Mouse (Mus musculus) neural tube, embryonic 13.5 days (tissue): ENCODE measurements at regions not wholly inside any gene's neighbourhood (a gene's known extent, or its start where the extent isn't known, plus 50 kb on each side); places are given as distances from the start of the nearest gene placed in this dataset.

Experiments
- ATAC-seq: fragments of 200-750 bp; cut with Nextera tagmentation; 2 replicates; pipeline ENCODE4 v1.8.0; 2017; ENCODE audit warnings: low read depth, mild to moderate bottlenecking, moderate TSS enrichment, moderate library complexity
- H3K27ac ChIP-seq: fragments of 300-500 bp; sonication (generic); replicated peaks from 2 replicates; pipeline ENCODE4 v1.5.1; 2015; ENCODE audit warnings: moderate library complexity, mild to moderate bottlenecking, inconsistent platforms
- H3K27me3 ChIP-seq: fragments of 300-500 bp; sonication (generic); 2 replicates; pipeline ENCODE4 v1.6.1; 2015; ENCODE audit warnings: mild to moderate bottlenecking, inconsistent platforms
- H3K36me3 ChIP-seq: fragments of 300-500 bp; sonication (generic); 2 replicates; pipeline ENCODE4 v1.6.1; 2015; ENCODE audit warnings: mild to moderate bottlenecking, inconsistent platforms
- H3K4me1 ChIP-seq: fragments of 300-500 bp; sonication (generic); replicated peaks from 2 replicates; pipeline ENCODE4 v1.6.1; 2015; ENCODE audit warnings: inconsistent platforms
- H3K4me2 ChIP-seq: fragments of 300-500 bp; sonication (generic); 2 replicates; pipeline ENCODE4 v1.6.1; 2015; ENCODE audit warnings: inconsistent platforms, mild to moderate bottlenecking, moderate library complexity
- H3K4me3 ChIP-seq: fragments of 300-500 bp; sonication (generic); 2 replicates; pipeline ENCODE4 v1.5.1; 2015; ENCODE audit warnings: mild to moderate bottlenecking, inconsistent platforms
- H3K9ac ChIP-seq: fragments of 300-500 bp; sonication (generic); 2 replicates; pipeline ENCODE4 v1.6.1; 2015; ENCODE audit warnings: moderate library complexity, mild to moderate bottlenecking, inconsistent platforms
- H3K9me3 ChIP-seq: fragments of 300-500 bp; sonication (generic); 2 replicates; pipeline ENCODE4 v1.6.1; 2016; ENCODE audit warnings: inconsistent platforms
- WGBS: fragments of 180-500 bp; shearing (Covaris S2); methylation state at CpG from one replicate; pipeline ENCODE4 v1.1.7; 2015; 5-methylcytosine and 5-hydroxymethylcytosine counted together

GRCm38 (mm10) chr4:9046436-9046835, 807.6 kb upstream of the Car8 start:
- Histone ChIP-seq H3K9ac (no peak overlapping the region), H3K4me1 (no peaks in the 10 kb centered on the region), H3K27me3 (no peaks in the 10 kb centered on the region), H3K36me3 (no peaks in the 10 kb centered on the region), H3K4me2 (no peak overlapping the region), H3K4me3 (no peak overlapping the region), H3K9me3 (no peaks in the 10 kb centered on the region), H3K27ac (no peak overlapping the region)
- ATAC-seq, result no peak
- 86% methylated on average over 14 of the region's 14 CpGs for WGBS

- WGBS, result 81% methylated on average over 4 of the region's 4 CpGs
- no peaks in the 10 kb centered on the region for H3K4me1 ChIP-seq
- no peaks in the 10 kb centered on the region for H3K36me3 ChIP-seq
- no peak overlapping the region for H3K9ac ChIP-seq
- no peaks in the 10 kb centered on the region for H3K27me3 ChIP-seq
- H3K27ac ChIP-seq, result no peak overlapping the region
- no peak overlapping the region for H3K4me2 ChIP-seq
- H3K4me3 ChIP-seq, result no peak overlapping the region
- no peak for ATAC-seq
- H3K9me3 ChIP-seq, result no peaks in the 10 kb centered on the region
Observed at GRCm38 (mm10) chr4:9046030-9046429, 807.2 kb upstream of the Car8 start.

GRCm38 (mm10) chr4:9036005-9036404, 797.2 kb upstream of the Car8 start:
- Histone ChIP-seq H3K36me3 (no peaks in the 10 kb centered on the region), H3K4me3 (no peak overlapping the region), H3K4me2 (no peak overlapping the region), H3K9ac (no peak overlapping the region), H3K4me1 (no peaks in the 10 kb centered on the region), H3K27me3 (no peaks in the 10 kb centered on the region), H3K9me3 (no peaks in the 10 kb centered on the region), H3K27ac (no peak overlapping the region)
- ATAC-seq, result no peak
- 93% methylated on average over 4 of the region's 4 CpGs for WGBS

- H3K27ac ChIP-seq, result no peak overlapping the region
- H3K9me3 ChIP-seq, result no peaks in the 10 kb centered on the region
- H3K4me3 ChIP-seq, result no peak overlapping the region
- no peak overlapping the region for H3K9ac ChIP-seq
- H3K4me2 ChIP-seq, result no peak overlapping the region
- H3K4me1 ChIP-seq, result no peaks in the 10 kb centered on the region
- 72% methylated on average over 4 of the region's 4 CpGs for WGBS
- no peak for ATAC-seq
- H3K27me3 ChIP-seq, result no peaks in the 10 kb centered on the region
- H3K36me3 ChIP-seq, result no peaks in the 10 kb centered on the region
Observed at GRCm38 (mm10) chr4:9035350-9035749, 796.5 kb upstream of the Car8 start.

GRCm38 (mm10) chr4:9034280-9034679, 795.4 kb upstream of the Car8 start:
- no peak overlapping the region for H3K27ac ChIP-seq
- no peak overlapping the region for H3K9ac ChIP-seq
- no peaks in the 10 kb centered on the region for H3K36me3 ChIP-seq
- ATAC-seq, result no peak
- H3K4me1 ChIP-seq, result no peaks in the 10 kb centered on the region
- no peaks in the 10 kb centered on the region for H3K9me3 ChIP-seq
- H3K4me3 ChIP-seq, result no peak overlapping the region
- H3K4me2 ChIP-seq, result no peak overlapping the region
- H3K27me3 ChIP-seq, result no peaks in the 10 kb centered on the region
- 51% methylated on average over 4 of the region's 4 CpGs for WGBS

GRCm38 (mm10) chr4:9033106-9033642, 794.3 kb upstream of the Car8 start:
- WGBS, result 89% methylated on average over 6 of the region's 6 CpGs
- H3K9me3 ChIP-seq, result no peaks in the 10 kb centered on the region
- no peak overlapping the region for H3K9ac ChIP-seq
- H3K36me3 ChIP-seq, result no peaks in the 10 kb centered on the region
- no peak overlapping the region for H3K4me3 ChIP-seq
- no peak overlapping the region for H3K27ac ChIP-seq
- peaks cover 10% of the 10 kb centered on the region for H3K4me1 ChIP-seq
- no peak overlapping the region for H3K4me2 ChIP-seq
- no peaks in the 10 kb centered on the region for H3K27me3 ChIP-seq
- ATAC-seq, result no peak

GRCm38 (mm10) chr4:9031634-9032033, 792.8 kb upstream of the Car8 start:
- 48% methylated on average over 6 of the region's 6 CpGs for WGBS
- Histone ChIP-seq H3K27ac (no peak overlapping the region), H3K27me3 (no peaks in the 10 kb centered on the region), H3K4me2 (no peak overlapping the region), H3K9me3 (no peaks in the 10 kb centered on the region), H3K9ac (no peak overlapping the region), H3K36me3 (no peaks in the 10 kb centered on the region), H3K4me1 (peaks cover 23% of the 10 kb centered on the region), H3K4me3 (no peak overlapping the region)
- no peak for ATAC-seq

GRCm38 (mm10) chr4:9028946-9029345, 790.1 kb upstream of the Car8 start:
- H3K4me3 ChIP-seq, result no peak overlapping the region
- ATAC-seq, result no peak
- no peak overlapping the region for H3K9ac ChIP-seq

GRCm38 (mm10) chr4:9028475-9028874, 789.6 kb upstream of the Car8 start:
- Histone ChIP-seq H3K27ac (peak overlapping the region; percentile 68), H3K4me3 (peak overlapping the region; percentile 41), H3K4me2 (peak overlapping the region; percentile 82), H3K4me1 (peaks cover 33% of the 10 kb centered on the region), H3K9me3 (no peaks in the 10 kb centered on the region), H3K9ac (peak overlapping the region; percentile 70), H3K36me3 (no peaks in the 10 kb centered on the region), H3K27me3 (no peaks in the 10 kb centered on the region)
- 3% methylated on average over 12 of the region's 12 CpGs for WGBS
- peak; percentile 30 for ATAC-seq

More at GRCm38 (mm10) chr4:9028946-9029345, 790.1 kb upstream of the Car8 start:
- no peak overlapping the region for H3K27ac ChIP-seq
- H3K4me1 ChIP-seq, result peaks cover 33% of the 10 kb centered on the region
- H3K9me3 ChIP-seq, result no peaks in the 10 kb centered on the region
- peak overlapping the region; percentile 82 for H3K4me2 ChIP-seq
- no peaks in the 10 kb centered on the region for H3K36me3 ChIP-seq
- WGBS, result 19% methylated on average over 6 of the region's 6 CpGs
- no peaks in the 10 kb centered on the region for H3K27me3 ChIP-seq

- ATAC-seq, result peak; percentile 94
- peak overlapping the region; percentile 41 for H3K4me3 ChIP-seq
- whole genome bisulfite sequencing, result under 1% methylated on average over 30 of the region's 30 CpGs
Observed at GRCm38 (mm10) chr4:9027798-9028404, 789.1 kb upstream of the Car8 start.

GRCm38 (mm10) chr4:9027383-9027782, 788.5 kb upstream of the Car8 start:
- Histone ChIP-seq H3K4me1 (peaks cover 33% of the 10 kb centered on the region), H3K36me3 (no peaks in the 10 kb centered on the region), H3K27me3 (no peaks in the 10 kb centered on the region), H3K9ac (peak overlapping the region; percentile 41; the same call in 1 of the 2 replicates), H3K9me3 (no peaks in the 10 kb centered on the region), H3K27ac (peak overlapping the region; percentile 40; the same call in 1 of the 2 replicates), H3K4me3 (no peak overlapping the region), H3K4me2 (peak overlapping the region; percentile 82)
- peak; percentile 63 for ATAC-seq
- WGBS, result 0% methylated on average over 7 of the region's 7 CpGs

More at GRCm38 (mm10) chr4:9027798-9028404, 789.1 kb upstream of the Car8 start:
- Histone ChIP-seq H3K9ac (peak overlapping the region; percentile 70), H3K27me3 (no peaks in the 10 kb centered on the region), H3K9me3 (no peaks in the 10 kb centered on the region), H3K4me2 (peak overlapping the region; percentile 82), H3K4me1 (peaks cover 33% of the 10 kb centered on the region), H3K36me3 (no peaks in the 10 kb centered on the region), H3K27ac (peak overlapping the region; percentile 68)

GRCm38 (mm10) chr4:9026841-9027240, 788.0 kb upstream of the Car8 start:
- Histone ChIP-seq H3K9ac (no peak overlapping the region), H3K4me3 (no peak overlapping the region), H3K4me2 (no peak overlapping the region), H3K27ac (no peak overlapping the region), H3K9me3 (no peaks in the 10 kb centered on the region), H3K27me3 (no peaks in the 10 kb centered on the region), H3K36me3 (no peaks in the 10 kb centered on the region), H3K4me1 (peaks cover 33% of the 10 kb centered on the region)
- ATAC-seq, result no peak
- whole genome bisulfite sequencing, result 53% methylated on average over 16 of the region's 16 CpGs
